9 mouse cellular contexts compared by ENCODE assay signal in the genomic region with DNA sequence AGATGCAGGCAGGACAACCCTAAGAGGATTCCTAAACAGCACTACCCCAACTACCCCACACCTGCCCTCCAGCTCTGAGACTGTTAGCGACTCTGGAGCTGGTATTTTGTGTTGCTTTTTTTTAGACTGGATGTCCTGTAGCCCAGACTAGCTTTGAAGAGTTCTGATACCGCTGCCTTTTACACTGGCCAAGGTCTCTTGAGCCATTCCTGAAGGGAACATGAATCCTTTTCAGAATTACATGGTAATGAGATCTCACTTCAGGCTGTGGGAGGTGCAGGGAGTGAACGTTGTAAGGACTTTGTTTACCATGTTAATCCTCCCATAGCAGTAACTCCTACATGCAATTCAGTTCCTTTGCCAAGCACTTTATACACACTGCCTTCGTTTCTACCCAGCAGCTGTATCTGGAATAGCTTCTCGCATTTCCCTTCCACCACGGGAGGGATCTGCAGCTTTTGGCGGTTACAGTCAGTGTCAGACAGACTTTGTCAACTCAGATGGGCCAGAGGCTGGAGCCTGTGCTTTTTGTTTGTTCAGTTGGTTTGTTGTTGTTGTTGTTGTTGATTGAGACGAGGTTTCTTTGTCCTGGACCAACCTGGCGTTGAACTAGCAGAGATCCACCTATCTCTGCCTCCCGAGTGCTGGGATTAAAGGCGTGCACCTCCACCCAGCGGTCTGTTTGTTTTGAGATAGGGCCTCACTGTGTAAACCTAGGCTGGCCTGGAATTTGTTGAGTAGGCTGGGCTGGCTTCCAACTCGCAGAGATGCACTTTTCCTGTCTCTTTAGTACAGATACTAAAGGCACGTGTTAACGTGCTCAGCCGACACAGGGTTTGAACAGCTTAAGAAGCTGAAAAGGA. TPM values are rescaled to one million over a fixed set of nuclear protein-coding genes. Genes with fewer than 3 reads are reported as not detected.
DNase-seq lines count a peak whose midpoint lies in the region; ATAC-seq lines count a peak whose summit lies in the region.
"Had no signal": no experiment of that assay in that cellular context is flagged by ENCODE, and none has a peak within 500 bp of the region (broad histone marks: within the 10 kb centered on the region; RNA-seq: fewer than 3 reads in every experiment).

No protein-coding gene starts in this region.

- H3K4me2 ChIP-seq in intestine, embryonic 16.5 days (ENCODE audit: low read depth, low read length), result no peak overlapping the region
- H3K4me2 ChIP-seq in liver, embryonic 15.5 days, result peak overlapping the region; percentile 26; the same call in 1 of the 2 replicates

- H3K27me3 ChIP-seq in intestine, embryonic 16.5 days (replicated peaks; ENCODE audit: control insufficient read depth, insufficient read depth, low read length), result no peaks in the 10 kb centered on the region
- H3K27me3 ChIP-seq in liver, embryonic 15.5 days, result peaks cover 29% of the 10 kb centered on the region

- H3K9me3 ChIP-seq in intestine, embryonic 16.5 days (ENCODE audit: control insufficient read depth, low read length), result no peaks in the 10 kb centered on the region
- no peaks in the 10 kb centered on the region for H3K9me3 ChIP-seq in liver, embryonic 15.5 days (replicated peaks)
- H3K9me3 ChIP-seq: hindbrain, embryonic 10.5 days had no signal

- ATAC-seq in intestine, embryonic 16.5 days, result peak; percentile 83
- ATAC-seq in liver, embryonic 15.5 days (ENCODE audit: insufficient read depth), result peak; percentile 83

- peak overlapping the region; percentile 58 for H3K27ac ChIP-seq in intestine, embryonic 16.5 days (ENCODE audit: low read length)
- peak overlapping the region; percentile 75 for H3K27ac ChIP-seq in liver, embryonic 15.5 days (replicated peaks)
- H3K27ac ChIP-seq: hindbrain, embryonic 10.5 days had no signal

- no peaks in the 10 kb centered on the region for H3K36me3 ChIP-seq in intestine, embryonic 16.5 days (ENCODE audit: control insufficient read depth, insufficient read depth, low read length)
- no peaks in the 10 kb centered on the region for H3K36me3 ChIP-seq in liver, embryonic 15.5 days (replicated peaks)
- H3K36me3 ChIP-seq: hindbrain, embryonic 10.5 days had no signal

- peak; percentile 33 for DNase-seq in ovary, postnatal 36 days (ENCODE audit: low spot score)
- DNase-seq in ovary, postnatal 14 days (ENCODE audit: low spot score), result no peak
- DNase-seq in testis, postnatal 14 days (ENCODE audit: low spot score), result peak; percentile 53
- DNase-seq in retina, embryonic 14.5 days (ENCODE audit: low spot score), result no peak
- no peak for DNase-seq in natural killer cell, adult 2 months (ENCODE audit: low spot score in 2 of 2)
- no peak for DNase-seq in frontal cortex, adult 2 months (ENCODE audit: extremely low spot score in 1 of 2, low spot score in 1 of 2)

- WGBS in intestine, embryonic 16.5 days, result 27% methylated on average over 16 of the region's 16 CpGs
- WGBS in liver, embryonic 15.5 days (ENCODE audit: insufficient replicate concordance), result 30% methylated on average over 16 of the region's 16 CpGs

- H3K9ac ChIP-seq in intestine, embryonic 16.5 days (ENCODE audit: low read depth, low read length), result no peak overlapping the region
- peak overlapping the region; percentile 10; the same call in 1 of the 2 replicates for H3K9ac ChIP-seq in liver, embryonic 15.5 days

- no peak overlapping the region for H3K4me3 ChIP-seq in intestine, embryonic 16.5 days (ENCODE audit: low read length)
- H3K4me3 ChIP-seq in liver, embryonic 15.5 days (replicated peaks), result no peak overlapping the region
- H3K4me3 ChIP-seq: hindbrain, embryonic 10.5 days had no signal

- H3K4me1 ChIP-seq in intestine, embryonic 16.5 days (ENCODE audit: control insufficient read depth, insufficient read depth, low read length), result peaks cover 16% of the 10 kb centered on the region
- peaks cover 41% of the 10 kb centered on the region for H3K4me1 ChIP-seq in liver, embryonic 15.5 days (replicated peaks)
- H3K4me1 ChIP-seq: hindbrain, embryonic 10.5 days had no signal

RNA-seq across cellular contexts. Expression of a gene that starts 25.2 kb away (rescaled TPM):
- polyA plus RNA-seq in intestine, embryonic 16.5 days (2015; fragmentation: Nextera tagmentation; extraction: Ambion mirVana), result 16.5 and 16.7 TPM in 2 replicates
- 17.3 and 19.8 TPM in 2 replicates for polyA plus RNA-seq in liver, embryonic 15.5 days (2015; fragmentation: Nextera tagmentation; extraction: Ambion mirVana)
- polyA plus RNA-seq in frontal cortex, adult 2 months (2012; rRNA removed), result 45.6 and 47.8 TPM in 2 replicates

Comparison
In these comparisons a context has a peak if more than half of its experiments do, and no peak if none do; other contexts are left out.
1. DNase-seq: peak in ovary, postnatal 36 days (single experiment) and testis, postnatal 14 days (single experiment); none in ovary, postnatal 14 days (single experiment), retina, embryonic 14.5 days (single experiment), natural killer cell, adult 2 months (0 of 2) and frontal cortex, adult 2 months (0 of 2).